Mouse (Mus musculus) limb, embryonic 10.5 days (tissue): Measurements from ENCODE around the gene Brwd1. TPM values are rescaled to one million over a fixed set of nuclear protein-coding genes. Genes with fewer than 3 reads are reported as not detected.

Source experiments
- DNase-seq: peaks from one replicate; pipeline ENCODE4 v3.0.0-alpha.2; 2017; ENCODE audit warnings: low spot score
- H3K27ac ChIP-seq: fragments of 300-500 bp; sonication (generic); 2 replicates; pipeline ENCODE4 v1.5.1; 2016; ENCODE audit warnings: mild to moderate bottlenecking
- H3K27me3 ChIP-seq: fragments of 300-500 bp; sonication (generic); 2 replicates; pipeline ENCODE4 v1.6.1; 2016; ENCODE audit warnings: low read depth, mild to moderate bottlenecking; ENCODE audit not compliant: poor library complexity, severe bottlenecking
- H3K36me3 ChIP-seq: fragments of 300-500 bp; sonication (generic); 2 replicates; pipeline ENCODE4 v1.6.1; 2016; ENCODE audit warnings: mild to moderate bottlenecking, moderate library complexity
- H3K4me1 ChIP-seq: fragments of 300-500 bp; sonication (generic); 2 replicates; pipeline ENCODE4 v1.6.1; 2016
- H3K4me3 ChIP-seq: fragments of 300-500 bp; sonication (generic); 2 replicates; pipeline ENCODE4 v1.5.1; 2016; ENCODE audit warnings: mild to moderate bottlenecking, moderate library complexity
- H3K9me3 ChIP-seq: fragments of 300-500 bp; sonication (generic); replicated peaks from 2 replicates; pipeline ENCODE4 v1.6.1; 2016; ENCODE audit warnings: mild to moderate bottlenecking
- WGBS: fragments of 180-500 bp; shearing (Covaris S2); methylation state at CpG from one replicate; pipeline ENCODE4 v1.1.7; 2016; 5-methylcytosine and 5-hydroxymethylcytosine counted together
- polyA plus RNA-seq: library from polyadenylated mRNA; unstranded; fragments of >200 nt; fragmentation: Nextera tagmentation; extraction: Ambion mirVana; gene quantifications from 2 replicates; pipeline ENCODE4 v1.2.1, GENCODE M21; 2016

Brwd1 gene
- polyA plus RNA-seq, 1 experiment from 2014 or later, result 146 TPM

- H3K36me3 ChIP-seq, result no peaks in the 10 kb centered on the region
- peaks cover 4% of the 10 kb centered on the region for H3K4me1 ChIP-seq
- no peaks in the 10 kb centered on the region for H3K9me3 ChIP-seq
- no peak overlapping the region for H3K27ac ChIP-seq
- no peaks in the 10 kb centered on the region for H3K27me3 ChIP-seq
- DNase-seq, result no peak
- 89% methylated on average over 5 of the region's 5 CpGs for WGBS
- H3K4me3 ChIP-seq, result no peak overlapping the region
These were observed 13.6 kb upstream of the Brwd1 start for GRCm38 (mm10) chr16:96095966-96096365.

DNA sequence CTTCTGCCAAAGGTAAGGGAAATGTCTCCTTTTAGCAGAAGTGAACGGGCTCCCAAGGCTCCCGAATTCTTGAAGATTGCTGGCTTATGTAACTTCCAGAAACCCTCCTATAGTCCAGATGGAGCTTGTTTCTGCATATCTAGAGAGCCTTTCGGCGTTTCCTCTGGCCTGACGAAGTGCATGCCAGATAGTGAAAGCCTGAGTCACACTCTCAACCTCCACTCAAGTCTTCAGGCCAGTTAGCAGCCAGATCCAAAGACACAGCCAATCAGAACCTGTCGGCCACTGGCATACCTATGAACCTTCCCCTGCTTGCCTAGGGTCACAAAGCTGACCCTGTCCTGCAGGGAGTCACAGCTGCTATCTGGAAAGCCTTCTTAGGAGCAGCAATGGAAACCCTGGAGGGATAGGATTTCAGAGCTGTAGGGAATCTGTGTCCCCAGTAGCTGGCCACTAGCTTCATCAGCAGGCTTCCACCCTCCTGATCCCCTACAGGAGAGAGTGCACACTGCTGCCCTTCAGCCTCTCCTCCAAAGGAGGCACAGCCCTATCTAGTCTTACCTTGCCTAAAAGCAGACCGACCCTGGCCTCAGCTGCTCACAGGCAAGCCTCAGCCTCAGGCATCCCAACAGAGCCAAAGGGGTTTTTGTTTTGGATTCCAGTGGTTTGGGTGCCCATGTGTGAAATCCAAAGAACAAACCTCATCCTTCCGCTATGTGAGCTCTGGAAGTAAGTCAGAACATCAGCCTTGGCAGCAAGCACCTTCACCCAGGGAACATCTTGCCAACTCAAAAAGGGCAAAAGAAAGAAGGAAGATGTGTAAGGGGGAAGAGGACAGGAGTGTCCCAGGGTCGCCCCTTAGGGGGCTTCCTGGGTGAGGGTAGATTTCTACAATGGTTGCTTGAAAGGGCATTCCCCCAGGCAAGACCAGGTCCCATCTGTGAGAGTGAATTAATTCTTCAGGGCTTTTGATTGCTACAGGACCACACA, 9.5 kb upstream of the Brwd1 start:
- Histone ChIP-seq H3K9me3 (no peaks in the 10 kb centered on the region), H3K4me1 (peaks cover 7% of the 10 kb centered on the region), H3K27me3 (no peaks in the 10 kb centered on the region), H3K4me3 (no peak overlapping the region), H3K27ac (no peak overlapping the region), H3K36me3 (no peaks in the 10 kb centered on the region)
- WGBS, result 70% methylated on average over 9 of the region's 9 CpGs
- no peak for DNase-seq

DNA sequence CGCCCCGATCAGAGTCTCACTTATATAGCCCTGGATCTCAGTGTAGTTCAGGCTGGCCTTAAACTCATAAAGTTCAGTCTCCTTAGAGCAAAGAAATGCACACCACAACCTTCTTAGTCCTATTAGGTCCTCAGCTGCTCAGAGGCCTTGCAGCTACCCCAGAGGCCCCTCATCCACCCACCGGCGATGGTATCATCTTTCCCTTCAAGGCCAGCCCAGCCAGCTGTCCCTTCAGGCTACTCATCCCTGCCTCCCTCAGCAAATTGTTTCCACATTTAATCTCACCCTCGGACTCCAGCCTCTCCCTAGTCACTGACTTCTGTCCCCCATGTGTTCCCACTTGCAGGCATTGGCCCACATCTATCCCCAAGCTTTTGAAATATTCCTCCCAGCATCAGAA, 5.8 kb upstream of the Brwd1 start:
- DNase-seq, result no peak
- Histone ChIP-seq H3K27ac (no peak overlapping the region), H3K4me3 (no peak overlapping the region), H3K4me1 (peaks cover 16% of the 10 kb centered on the region), H3K9me3 (no peaks in the 10 kb centered on the region), H3K36me3 (no peaks in the 10 kb centered on the region), H3K27me3 (no peaks in the 10 kb centered on the region)
- 58% methylated on average over 5 of the region's 5 CpGs for WGBS

DNA sequence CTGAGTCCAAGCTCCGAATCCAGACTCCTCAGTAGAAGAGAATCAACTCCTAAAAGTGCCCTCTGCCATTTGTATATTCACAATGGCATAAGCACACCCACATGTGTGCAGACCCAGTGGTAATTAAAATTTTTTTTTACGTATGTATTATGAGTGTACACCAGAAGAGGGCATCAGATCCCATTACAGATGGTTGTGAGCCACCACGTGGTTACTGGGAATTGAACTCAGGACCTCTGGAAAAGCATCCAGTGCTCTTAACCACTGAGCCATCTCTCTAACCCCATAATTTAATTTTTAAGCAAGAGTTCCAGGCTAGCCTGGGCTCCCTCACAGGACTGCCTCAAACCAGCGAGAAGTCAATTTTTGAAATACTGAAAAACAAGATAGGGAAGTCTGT, 5.1 kb upstream of the Brwd1 start:
- no peaks in the 10 kb centered on the region for H3K27me3 ChIP-seq
- DNase-seq, result no peak
- 81% methylated on average over 4 of the region's 4 CpGs for WGBS

GRCm38 (mm10) chr16:96087001-96087400, 4.7 kb upstream of the Brwd1 start:
- no peaks in the 10 kb centered on the region for H3K36me3 ChIP-seq
- DNase-seq, result no peak
- no peak overlapping the region for H3K27ac ChIP-seq
- H3K4me3 ChIP-seq, result no peak overlapping the region
- no peaks in the 10 kb centered on the region for H3K27me3 ChIP-seq
- peaks cover 19% of the 10 kb centered on the region for H3K4me1 ChIP-seq
- no peaks in the 10 kb centered on the region for H3K9me3 ChIP-seq
- 86% methylated on average over 12 of the region's 12 CpGs for WGBS

More for the DNA sequence above, 5.1 kb upstream of the Brwd1 start:
- Histone ChIP-seq H3K4me3 (no peak overlapping the region), H3K9me3 (no peaks in the 10 kb centered on the region), H3K36me3 (no peaks in the 10 kb centered on the region), H3K4me1 (peaks cover 19% of the 10 kb centered on the region), H3K27ac (no peak overlapping the region)

DNA sequence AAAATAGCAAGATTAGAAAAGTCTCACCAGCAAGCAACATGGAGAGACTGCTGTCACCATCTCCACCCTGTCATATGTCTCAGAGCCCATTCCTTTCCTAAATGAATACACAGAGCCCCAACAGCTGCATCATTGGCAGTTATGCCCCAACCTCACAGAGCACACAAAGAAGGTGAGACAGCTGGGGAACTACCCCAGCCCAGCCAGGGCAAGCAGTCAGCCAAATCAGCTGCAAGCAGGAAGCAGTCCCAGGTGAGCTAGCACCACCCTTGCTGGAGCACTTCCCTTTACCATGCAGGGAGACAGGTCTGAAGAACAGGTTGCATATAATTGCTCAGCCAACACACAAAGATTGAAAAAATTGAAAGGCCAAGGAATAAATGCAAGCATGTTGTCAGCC, 3.3 kb upstream of the Brwd1 start:
- no peak for DNase-seq
- Histone ChIP-seq H3K9me3 (no peaks in the 10 kb centered on the region), H3K27ac (no peak overlapping the region), H3K4me1 (peaks cover 21% of the 10 kb centered on the region), H3K4me3 (no peak overlapping the region), H3K36me3 (peaks cover 6% of the 10 kb centered on the region), H3K27me3 (no peaks in the 10 kb centered on the region)

GRCm38 (mm10) chr16:96083179-96083646, 887 bp upstream of the Brwd1 start:
- Histone ChIP-seq H3K9me3 (no peaks in the 10 kb centered on the region), H3K27ac (peak overlapping the region; percentile 98), H3K36me3 (peaks cover 30% of the 10 kb centered on the region), H3K4me1 (peaks cover 22% of the 10 kb centered on the region), H3K4me3 (peak overlapping the region; percentile 99), H3K27me3 (no peaks in the 10 kb centered on the region)
- no peak for DNase-seq
- 5% methylated on average over 20 of the region's 20 CpGs for WGBS

GRCm38 (mm10) chr16:96081742-96082241, 534 bp downstream of the Brwd1 start:
- peak overlapping the region; percentile 98 for H3K27ac ChIP-seq
- peak overlapping the region; percentile 99 for H3K4me3 ChIP-seq
- H3K27me3 ChIP-seq, result no peaks in the 10 kb centered on the region
- peaks cover 44% of the 10 kb centered on the region for H3K36me3 ChIP-seq
- H3K9me3 ChIP-seq, result no peaks in the 10 kb centered on the region
- WGBS, result under 1% methylated on average over 66 of the region's 68 CpGs
- DNase-seq, result no peak
- H3K4me1 ChIP-seq, result peaks cover 22% of the 10 kb centered on the region

DNA sequence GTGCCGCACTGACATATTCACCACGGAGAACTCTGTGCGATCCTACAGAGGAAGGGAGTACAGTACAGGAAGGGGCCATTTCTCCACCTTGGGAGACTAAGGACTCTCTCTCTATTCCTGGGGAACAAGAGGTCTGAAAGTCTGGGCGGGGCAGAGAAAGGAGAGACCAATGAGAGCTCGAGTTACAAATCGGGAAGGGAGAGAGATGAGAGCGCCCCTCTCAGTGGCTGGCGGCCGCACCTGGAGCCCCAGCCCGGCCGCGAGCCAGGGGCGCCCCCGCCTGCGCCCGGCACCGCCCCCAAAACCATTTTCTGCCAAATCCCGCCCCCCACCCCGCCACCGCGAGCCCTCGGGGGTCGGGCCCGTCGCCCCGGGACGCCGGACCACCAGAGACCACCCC, 995 bp downstream of the Brwd1 start:
- peaks cover 47% of the 10 kb centered on the region for H3K36me3 ChIP-seq
- H3K27ac ChIP-seq, result peak overlapping the region; percentile 98
- peak overlapping the region; percentile 99 for H3K4me3 ChIP-seq
- H3K27me3 ChIP-seq, result no peaks in the 10 kb centered on the region
- peak; percentile 92 for DNase-seq
- 1% methylated on average over 27 of the region's 28 CpGs for WGBS
- H3K9me3 ChIP-seq, result no peaks in the 10 kb centered on the region
- H3K4me1 ChIP-seq, result peaks cover 22% of the 10 kb centered on the region

GRCm38 (mm10) chr16:96080524-96080923, 1.8 kb downstream of the Brwd1 start:
- WGBS, result 92% methylated on average over 7 of the region's 7 CpGs
- Histone ChIP-seq H3K27ac (no peak overlapping the region), H3K27me3 (no peaks in the 10 kb centered on the region), H3K9me3 (no peaks in the 10 kb centered on the region), H3K36me3 (peaks cover 55% of the 10 kb centered on the region), H3K4me1 (peaks cover 21% of the 10 kb centered on the region), H3K4me3 (peak overlapping the region; percentile 99)
- DNase-seq, result no peak

DNA sequence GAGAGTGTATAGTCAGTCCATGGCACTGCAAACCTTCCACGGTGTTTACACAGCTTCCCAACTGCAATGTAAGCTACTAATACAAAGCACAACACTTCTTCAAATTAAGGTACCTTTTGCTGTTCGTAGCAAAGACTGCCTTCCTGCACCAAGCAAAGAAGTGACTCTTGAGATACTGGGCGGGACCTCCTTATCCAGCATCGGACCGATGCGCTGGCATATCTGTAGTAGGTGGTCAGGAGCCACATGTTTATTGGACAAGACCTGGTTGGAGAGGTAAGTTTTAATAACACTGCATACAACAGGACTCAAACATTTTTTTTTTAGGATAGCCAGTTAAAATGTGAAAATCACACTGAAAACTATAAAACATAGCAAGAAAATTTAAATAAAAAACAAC, 14.0 kb downstream of the Brwd1 start:
- WGBS, result 97% methylated on average over 6 of the region's 6 CpGs
- no peaks in the 10 kb centered on the region for H3K9me3 ChIP-seq
- H3K27me3 ChIP-seq, result no peaks in the 10 kb centered on the region
- H3K4me3 ChIP-seq, result no peak overlapping the region
- no peak overlapping the region for H3K27ac ChIP-seq
- no peak for DNase-seq
- H3K4me1 ChIP-seq, result no peaks in the 10 kb centered on the region
- H3K36me3 ChIP-seq, result peaks cover 98% of the 10 kb centered on the region

DNA sequence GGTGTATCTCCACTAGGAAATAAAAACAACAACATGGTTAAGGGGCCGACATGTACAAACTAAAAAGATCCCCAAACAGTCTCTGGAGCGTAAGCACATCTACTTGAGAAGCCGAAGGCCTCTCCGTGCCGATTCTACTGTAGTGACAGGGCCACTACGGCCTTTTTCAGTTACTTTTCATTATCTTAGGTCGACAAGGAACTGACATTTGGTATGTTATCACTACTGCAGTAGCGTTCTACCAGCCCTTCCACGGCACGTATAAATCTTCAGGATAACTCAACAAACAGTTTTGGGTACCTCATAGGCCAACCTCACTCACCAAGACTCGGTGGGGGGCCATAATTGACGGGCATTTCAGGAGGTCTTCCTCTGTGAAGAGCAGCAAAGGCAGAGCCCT, 16.2 kb downstream of the Brwd1 start:
- H3K27ac ChIP-seq, result no peak overlapping the region
- H3K27me3 ChIP-seq, result no peaks in the 10 kb centered on the region
- H3K9me3 ChIP-seq, result no peaks in the 10 kb centered on the region
- no peak for DNase-seq
- WGBS, result 93% methylated on average over 12 of the region's 12 CpGs
- H3K4me1 ChIP-seq, result no peaks in the 10 kb centered on the region
- no peak overlapping the region for H3K4me3 ChIP-seq
- peaks cover 98% of the 10 kb centered on the region for H3K36me3 ChIP-seq

DNA sequence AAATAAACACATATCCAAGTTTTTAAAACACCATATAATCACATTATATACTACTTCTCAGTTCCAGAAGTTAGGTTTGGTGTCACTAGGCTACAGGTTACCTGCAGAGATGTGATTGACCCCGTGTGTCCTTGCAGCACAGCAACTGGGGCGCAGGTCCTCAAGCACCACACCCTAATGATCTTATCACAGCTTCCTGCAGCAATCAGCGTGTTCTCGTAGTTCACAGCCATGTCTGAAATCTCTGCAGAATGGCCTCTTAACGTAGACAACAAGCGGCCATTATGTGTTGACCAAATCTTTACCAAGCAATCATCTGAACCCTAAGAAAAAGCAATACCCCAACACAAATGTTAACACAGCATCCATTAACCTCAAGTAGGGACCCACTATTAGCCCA, 17.7 kb downstream of the Brwd1 start:
- WGBS, result 94% methylated on average over 6 of the region's 6 CpGs
- H3K27me3 ChIP-seq, result no peaks in the 10 kb centered on the region
- no peaks in the 10 kb centered on the region for H3K4me1 ChIP-seq
- no peak overlapping the region for H3K27ac ChIP-seq
- no peak for DNase-seq
- H3K4me3 ChIP-seq, result no peak overlapping the region
- H3K9me3 ChIP-seq, result no peaks in the 10 kb centered on the region
- peaks cover 100% of the 10 kb centered on the region for H3K36me3 ChIP-seq
